Mouse (Mus musculus): ENCODE measurements around the gene Zfp429.
"Not testable (repeated sequence)": the region's sequence is repeated elsewhere in the genome, so short reads cannot be mapped to it uniquely, and the experiment has no call there.

The Zfp429 gene

DNA sequence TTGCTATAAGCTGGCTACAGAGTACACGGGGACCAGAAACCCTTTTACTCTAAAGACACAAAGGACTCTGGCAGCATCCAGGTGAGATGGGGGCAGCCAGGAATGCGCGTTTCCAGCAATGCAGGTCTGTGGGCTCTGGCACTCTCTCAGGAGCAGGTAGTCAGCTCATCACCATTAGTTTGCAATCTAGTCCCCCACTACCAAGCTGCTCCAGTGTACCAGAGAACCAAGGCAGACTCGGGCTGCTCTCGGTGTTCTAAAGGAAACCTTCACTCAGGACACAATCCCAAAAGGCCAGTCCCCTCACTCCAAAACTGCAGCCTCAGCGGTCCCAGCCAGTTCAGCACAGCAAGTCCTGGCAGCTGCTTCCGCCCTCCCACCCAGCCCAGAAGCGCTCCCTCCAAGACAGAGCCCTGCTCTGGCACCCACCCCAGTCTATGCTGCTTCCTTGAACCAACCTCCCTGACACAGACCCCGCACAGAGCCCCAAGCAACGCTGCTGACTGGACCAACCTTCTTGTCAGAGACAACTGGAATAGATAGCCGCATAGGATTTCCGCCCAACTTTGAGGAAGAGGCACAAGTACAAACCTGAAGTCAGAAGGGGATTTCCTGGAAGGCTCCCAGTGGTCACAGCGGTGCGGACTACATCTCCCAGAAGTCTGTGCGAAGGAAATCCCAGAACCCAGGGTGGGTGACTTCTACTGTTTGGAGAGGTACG is at the start of gene Zfp429:
TSS of gene Zfp429 (minus strand) at position 637 of the 721 bp plus-strand sequence.
- DNase-seq: peak; percentile 79 to 83

DNA sequence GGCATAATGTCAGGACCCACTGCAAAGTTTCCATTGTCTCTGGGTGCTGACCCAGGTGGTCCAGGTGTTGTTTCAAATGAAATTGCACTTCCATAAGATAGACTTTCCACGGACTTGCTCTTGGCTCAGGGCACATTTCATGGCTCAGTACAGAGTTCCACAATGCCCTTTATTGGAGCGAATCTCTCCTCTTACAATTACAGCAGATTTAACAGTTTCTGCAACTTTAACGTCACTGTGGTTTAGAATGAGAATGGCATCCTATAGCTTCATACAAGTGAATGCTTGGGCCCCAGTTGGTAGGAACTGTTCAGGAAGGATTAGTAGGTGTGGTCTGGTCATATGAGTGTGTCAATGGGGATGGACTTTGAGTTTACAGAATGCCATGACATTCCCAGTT is 37.5 kb upstream of the Zfp429 start:
- DNase-seq: not testable (repeated sequence)

DNA sequence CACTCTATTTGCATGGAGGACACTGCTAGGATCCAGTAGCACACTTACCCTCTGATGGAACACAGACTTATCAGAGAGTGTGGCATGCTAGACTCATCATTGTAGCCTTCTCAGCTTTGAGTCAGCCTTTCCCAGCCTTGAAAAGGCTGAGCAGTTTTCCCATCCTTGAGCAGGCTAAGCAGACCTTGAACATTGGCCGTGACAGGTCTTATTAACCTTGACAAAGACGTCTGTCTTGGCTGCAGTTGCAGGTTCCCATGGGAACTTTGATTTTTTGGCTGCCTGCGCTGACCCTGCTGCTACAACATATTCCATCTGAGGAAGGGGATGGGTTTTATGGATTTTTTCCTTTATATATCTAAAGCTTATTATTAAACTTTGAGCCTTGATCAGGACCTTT is 28.5 kb upstream of the Zfp429 start:
- DNase-seq: no peak

DNA sequence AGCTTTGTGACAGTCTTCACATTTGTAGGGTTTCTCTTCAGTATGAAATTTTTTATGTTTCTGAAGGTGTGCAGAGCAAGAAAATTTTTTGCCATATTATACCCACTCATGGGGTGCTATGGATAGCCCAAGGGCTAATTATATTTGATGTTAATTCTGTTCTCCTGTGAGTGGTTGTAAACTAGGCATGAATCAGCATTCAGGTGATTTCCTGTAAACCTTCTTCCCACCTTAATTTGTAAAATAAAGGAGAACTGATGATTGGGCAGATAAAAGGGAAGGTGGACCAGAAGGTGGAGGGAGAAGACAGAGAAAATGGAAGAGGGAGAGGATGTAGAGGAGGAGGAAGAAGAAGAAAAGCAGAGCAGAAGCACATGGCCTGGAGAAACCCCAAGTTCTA is 26.1 kb upstream of the Zfp429 start:
- DNase-seq: not testable (repeated sequence)

DNA sequence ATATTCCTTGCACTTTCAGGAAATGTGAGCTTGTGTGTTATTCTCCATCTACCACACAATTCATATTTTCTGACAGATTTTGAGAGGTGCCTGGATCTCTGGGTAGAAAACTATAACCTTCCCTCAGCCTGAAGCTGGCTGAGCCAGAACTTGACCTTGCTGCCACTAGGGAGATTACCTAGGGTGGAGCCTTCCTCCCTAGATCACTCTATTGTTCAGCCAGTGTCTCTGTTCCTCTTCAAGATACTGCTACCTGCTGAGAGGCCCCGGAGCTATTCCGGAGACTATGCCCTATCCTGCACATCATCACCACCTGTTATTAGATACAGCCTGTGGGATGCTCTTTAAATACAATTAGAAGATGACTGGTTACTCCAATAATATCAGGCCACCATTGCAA is 22.9 kb upstream of the Zfp429 start:
- not testable (repeated sequence) for DNase-seq

DNA sequence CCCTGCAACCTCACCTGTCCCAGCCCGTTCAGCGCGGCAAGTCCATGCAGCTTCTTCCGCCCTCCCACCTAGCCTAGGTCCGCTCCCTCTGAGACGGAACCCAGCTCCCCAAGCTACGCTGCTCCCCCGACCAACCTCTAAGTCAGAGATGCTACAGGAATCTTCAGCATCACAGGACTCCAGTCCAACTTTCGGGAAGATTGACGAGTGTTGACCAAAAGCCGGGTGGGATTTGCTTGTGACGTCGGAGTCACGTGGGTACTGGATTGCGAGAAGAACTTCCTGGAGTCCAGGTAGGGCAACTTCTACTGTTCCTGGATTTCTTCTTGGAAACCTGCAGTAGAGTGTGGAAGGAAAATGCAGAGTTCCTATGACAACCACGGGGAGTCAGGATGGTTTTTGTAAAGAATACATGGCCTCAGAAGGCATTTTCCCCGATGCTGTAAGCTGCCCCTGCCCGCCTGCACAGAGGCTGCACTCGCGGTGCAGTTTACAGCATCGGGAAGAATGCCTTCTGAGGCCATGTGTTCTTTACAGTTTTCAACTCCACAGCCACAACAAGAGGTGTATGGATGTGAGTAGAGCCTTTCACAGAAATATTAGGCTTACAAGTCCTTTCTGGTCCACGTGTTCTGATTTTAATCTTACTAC is 21.7 kb upstream of the Zfp429 start, which contains the start of gene Zfp459:
TSS of gene Zfp459 (minus strand) at position 212 of the 651 bp plus-strand sequence.
- DNase-seq: peak; percentile 50 to 59

DNA sequence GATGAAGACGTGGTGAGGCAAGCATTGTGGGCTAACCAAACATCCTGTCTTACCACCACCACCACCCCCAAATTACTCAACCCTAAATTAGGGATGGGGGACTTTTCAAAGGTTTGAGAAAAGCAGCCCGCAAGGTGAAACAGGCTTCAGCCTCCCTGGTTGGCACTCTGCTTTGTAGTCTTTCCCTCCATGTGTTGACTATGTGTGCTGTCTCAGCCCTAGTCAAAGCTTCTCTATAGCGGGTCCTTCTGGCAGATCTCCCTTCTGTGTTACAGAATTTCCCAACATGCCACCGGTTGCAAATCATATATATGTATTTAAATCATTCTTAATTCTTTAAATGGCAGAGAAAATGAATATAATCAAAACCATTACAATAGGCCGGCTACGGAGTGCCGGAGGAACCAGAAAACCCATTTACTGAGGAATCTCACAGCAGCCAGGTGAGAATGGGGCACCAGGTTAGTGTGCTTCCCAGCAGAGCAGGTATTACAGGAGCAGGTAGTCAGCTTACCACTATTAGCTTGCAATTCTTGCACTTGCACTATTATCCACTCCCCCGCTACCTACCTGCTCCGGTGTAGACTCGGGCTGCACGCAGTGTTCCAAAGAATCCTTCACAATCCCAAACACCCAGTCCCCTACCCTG is 21.1 kb upstream of the Zfp429 start:
- no peak for DNase-seq

DNA sequence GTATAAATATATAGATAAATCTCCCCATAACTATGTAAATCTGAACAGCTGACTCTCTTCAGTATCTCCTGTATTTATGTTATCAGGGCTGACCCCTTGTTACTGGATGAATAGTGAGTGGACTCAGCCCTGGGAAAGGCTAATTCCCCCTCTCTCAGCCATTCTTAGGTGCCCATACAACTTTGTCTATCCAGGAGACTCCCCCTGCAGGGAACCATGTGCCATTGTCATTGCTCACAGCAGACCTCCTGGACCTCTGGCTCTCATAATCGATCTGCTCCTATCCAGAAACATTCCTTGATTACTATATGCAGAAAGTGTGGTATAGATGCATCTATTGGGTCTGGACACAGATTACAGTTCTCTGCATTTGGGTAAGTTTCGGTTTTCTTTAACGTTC is 17.2 kb upstream of the Zfp429 start:
- DNase-seq: no peak

DNA sequence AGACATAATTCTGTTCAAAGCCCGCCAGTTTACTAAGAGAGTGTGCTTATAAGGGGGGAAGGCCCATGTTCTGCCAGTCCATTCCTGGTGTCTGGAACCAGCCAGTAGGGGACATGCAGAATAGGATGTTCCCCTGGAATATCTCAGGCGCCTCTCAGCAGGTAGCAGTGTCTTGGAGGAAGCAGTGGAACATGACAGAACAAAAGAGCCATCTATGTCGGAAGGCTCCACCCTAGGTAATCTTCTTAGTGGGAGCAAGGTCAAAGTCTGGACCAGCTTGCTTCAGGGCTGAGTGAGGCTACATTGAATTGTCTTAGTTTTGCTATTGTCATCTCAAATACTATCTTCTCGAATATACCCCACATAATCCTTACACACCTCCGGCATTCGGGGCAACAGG is 16.1 kb upstream of the Zfp429 start:
- DNase-seq: no peak

DNA sequence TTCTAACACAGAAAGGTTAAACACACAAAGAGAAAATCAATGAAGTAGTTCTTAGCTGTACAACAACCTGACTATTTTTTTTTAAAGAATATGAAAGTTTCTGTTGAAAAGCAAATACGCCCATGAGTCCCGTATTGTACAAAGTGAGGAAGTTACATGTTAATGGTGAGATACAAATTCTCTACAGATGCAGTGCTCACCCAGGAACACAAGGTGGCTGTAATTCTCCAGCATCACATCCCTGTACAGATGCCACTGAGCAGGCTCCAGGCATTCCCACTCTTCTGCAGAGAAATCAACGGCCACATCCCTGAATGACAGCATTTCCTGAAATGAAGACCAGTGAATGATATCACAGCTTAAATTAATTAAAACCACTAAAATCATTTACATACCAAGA is 14.0 kb upstream of the Zfp429 start:
- DNase-seq: not testable (repeated sequence)

DNA sequence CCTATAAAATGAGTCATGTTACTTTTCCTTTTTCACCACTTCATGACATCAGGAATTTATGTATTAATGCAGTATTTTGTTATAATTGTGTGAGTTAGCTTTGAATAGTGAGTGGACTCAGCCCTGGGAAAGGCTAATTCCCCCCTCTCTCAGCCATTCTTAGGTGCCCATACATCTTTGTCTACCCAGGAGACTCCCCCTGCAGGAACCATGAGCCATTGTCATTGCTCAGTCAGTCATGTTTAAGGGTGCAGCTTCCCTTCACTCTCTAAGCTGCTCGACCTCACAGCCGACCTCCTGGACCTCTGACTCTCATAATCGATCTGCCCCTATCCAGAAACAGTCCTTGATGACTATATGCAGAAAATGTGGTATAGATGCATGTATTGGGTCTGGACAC is 23.4 kb downstream of the Zfp429 start:
- peak in 1 of 2 experiments; percentile 8 for DNase-seq

DNA sequence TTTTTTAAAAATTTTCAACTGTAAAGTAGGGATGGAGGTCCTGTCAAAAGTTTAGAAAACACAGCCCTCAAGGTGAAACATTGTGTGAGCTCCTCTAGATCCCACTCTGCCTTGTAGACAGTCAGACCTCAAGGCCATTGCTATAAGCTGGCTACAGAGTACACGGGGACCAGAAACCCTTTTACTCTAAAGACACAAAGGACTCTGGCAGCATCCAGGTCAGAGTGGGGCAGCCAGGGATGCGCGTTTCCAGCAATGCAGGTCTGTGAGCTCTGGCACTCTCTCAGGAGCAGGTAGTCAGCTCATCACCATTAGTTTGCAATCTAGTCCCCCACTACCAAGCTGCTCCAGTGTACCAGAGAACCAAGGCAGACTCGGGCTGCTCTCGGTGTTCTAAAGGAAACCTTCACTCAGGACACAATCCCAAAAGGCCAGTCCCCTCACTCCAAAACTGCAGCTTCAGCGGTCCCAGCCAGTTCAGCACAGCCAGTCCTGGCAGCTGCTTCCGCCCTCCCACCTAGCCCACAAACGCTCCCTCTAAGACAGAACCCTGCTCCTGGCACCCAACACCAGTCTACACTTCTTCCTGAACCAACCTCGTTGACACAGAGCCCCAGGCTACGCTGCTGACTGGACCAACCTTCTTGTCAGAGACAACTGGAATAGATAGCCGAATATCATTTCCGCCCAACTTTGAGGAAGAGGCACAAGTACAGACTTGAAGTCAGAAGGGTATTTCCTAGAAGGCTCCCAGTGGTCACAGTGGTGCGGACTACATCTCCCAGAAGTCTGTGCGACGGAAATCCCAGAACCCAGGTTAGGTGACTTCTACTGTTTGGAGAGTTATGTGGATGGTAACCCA is 24.3 kb downstream of the Zfp429 start, which contains the start of the genes Gm28041 and Zfp456:
TSS of gene Gm28041 (minus strand) at position 684 of the 862 bp plus-strand sequence.
TSS of gene Zfp456 (minus strand) at position 761 of the 862 bp plus-strand sequence.
- peak; percentile 85 to 87 for DNase-seq

DNA sequence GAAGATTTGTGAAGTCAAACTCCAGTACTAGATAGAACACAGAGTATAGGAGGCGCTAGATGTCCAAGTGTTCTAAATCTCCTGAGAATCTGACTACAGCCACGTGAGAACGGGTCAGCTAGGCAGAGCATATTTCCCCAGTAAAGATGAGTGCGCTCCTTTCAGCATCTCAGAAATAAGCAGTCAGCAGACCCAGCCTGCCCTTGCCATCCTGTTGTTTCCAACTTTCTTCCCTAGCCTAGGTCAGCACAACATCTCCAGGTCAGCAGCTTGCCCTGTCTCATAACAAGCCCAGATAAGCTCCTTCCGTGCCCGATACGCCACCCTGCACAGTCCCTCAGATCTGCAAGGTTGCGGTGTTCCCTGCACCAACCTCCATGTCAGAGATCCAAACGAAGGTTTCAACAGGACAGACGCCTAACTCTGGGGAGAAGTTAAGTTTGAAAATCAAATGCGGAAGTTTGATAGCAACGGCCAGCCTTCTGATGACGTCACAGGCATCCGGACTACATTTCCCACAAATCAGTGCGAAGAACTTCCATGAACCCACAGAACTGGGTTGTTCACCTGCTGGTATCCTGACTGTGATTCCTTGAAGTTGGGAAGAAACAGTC is 39.4 kb downstream of the Zfp429 start, which contains the start of the genes Gm28044 and Zfp953:
TSS of gene Gm28044 (minus strand) at position 406 of the 614 bp plus-strand sequence.
TSS of gene Zfp953 (minus strand) at position 475 of the 614 bp plus-strand sequence.
- peak; percentile 95 for DNase-seq

DNA sequence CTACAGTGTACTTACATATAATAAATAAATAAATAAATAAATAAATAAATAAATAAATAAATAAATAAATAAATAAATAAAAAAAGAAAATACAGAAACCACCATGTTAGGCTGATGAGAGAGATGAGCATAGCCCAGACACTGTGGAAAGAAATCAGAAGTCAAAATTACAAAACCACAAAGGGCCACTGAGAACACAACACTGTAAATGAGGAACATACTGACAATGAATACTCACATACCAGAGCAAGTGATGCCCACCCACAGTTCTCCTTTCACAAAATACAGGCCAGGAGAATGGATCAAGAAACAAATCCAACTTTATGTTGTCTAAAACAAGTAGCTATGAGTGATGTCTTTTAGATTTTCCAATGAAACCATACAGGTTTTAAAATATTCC is 47.8 kb downstream of the Zfp429 start:
- DNase-seq: no peak

DNA sequence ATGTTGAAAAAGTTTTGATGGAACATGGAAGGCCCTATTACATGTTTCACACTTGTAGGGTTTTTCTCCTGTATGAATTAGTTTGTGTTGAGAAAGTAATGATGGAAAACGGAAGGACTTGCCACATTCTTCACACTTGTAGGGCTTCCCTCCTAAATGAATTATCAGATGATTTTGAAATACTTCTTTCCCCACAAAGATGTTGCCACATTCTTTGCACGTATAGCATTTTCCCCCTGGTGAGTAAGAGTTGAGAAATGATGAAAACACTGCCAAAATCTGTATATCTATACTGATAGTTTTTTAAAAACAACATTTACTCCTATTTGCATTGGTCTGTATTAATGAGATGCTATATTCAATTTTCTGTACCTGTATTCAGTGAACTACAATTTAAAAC is 56.2 kb downstream of the Zfp429 start:
- no peak for DNase-seq
